Mouse (Mus musculus): ENCODE results near the gene Gm17334.

Gene Gm17334

GRCm38 (mm10) chr11:53773087-53773486 is at the start of gene Gm17334:
Gene Gm17334, minus strand, starts transcription at chr11:53773187.
- DNase-seq (ENCODE audit: low spot score), result no peak

- no peak for DNase-seq (ENCODE audit: low spot score)
Measured at GRCm38 (mm10) chr11:53821945-53822338, 49.0 kb upstream of the Gm17334 start.

- no peak for DNase-seq (ENCODE audit: low spot score)
Measured at GRCm38 (mm10) chr11:53821230-53821944, 48.4 kb upstream of the Gm17334 start.

GRCm38 (mm10) chr11:53820516-53821170 is 47.7 kb upstream of the Gm17334 start:
- no peak for DNase-seq (ENCODE audit: low spot score)

- no peak for DNase-seq (ENCODE audit: low spot score)
Measured at GRCm38 (mm10) chr11:53819511-53819910, 46.5 kb upstream of the Gm17334 start.

GRCm38 (mm10) chr11:53818794-53819193 is 45.8 kb upstream of the Gm17334 start:
- no peak for DNase-seq (ENCODE audit: low spot score)

GRCm38 (mm10) chr11:53816841-53817375 is 43.9 kb upstream of the Gm17334 start:
- DNase-seq (ENCODE audit: low spot score), result no peak

- DNase-seq (ENCODE audit: low spot score), result no peak
Measured at GRCm38 (mm10) chr11:53814810-53815209, 41.8 kb upstream of the Gm17334 start.

- no peak for DNase-seq (ENCODE audit: low spot score)
Measured at GRCm38 (mm10) chr11:53813001-53813868, 40.2 kb upstream of the Gm17334 start.

GRCm38 (mm10) chr11:53811312-53811711 is 38.3 kb upstream of the Gm17334 start:
- no peak for DNase-seq (ENCODE audit: low spot score)

- DNase-seq (ENCODE audit: low spot score), result no peak
Measured at GRCm38 (mm10) chr11:53810749-53811148, 37.8 kb upstream of the Gm17334 start.

GRCm38 (mm10) chr11:53810156-53810555 is 37.2 kb upstream of the Gm17334 start:
- DNase-seq (ENCODE audit: low spot score), result no peak

GRCm38 (mm10) chr11:53809354-53809753 is 36.4 kb upstream of the Gm17334 start:
- DNase-seq (ENCODE audit: low spot score), result no peak

- DNase-seq (ENCODE audit: low spot score), result no peak
Measured at GRCm38 (mm10) chr11:53805786-53806185, 32.8 kb upstream of the Gm17334 start.

GRCm38 (mm10) chr11:53804569-53805344 is 31.8 kb upstream of the Gm17334 start:
- DNase-seq (ENCODE audit: low spot score), result no peak

- no peak for DNase-seq (ENCODE audit: low spot score)
Measured at GRCm38 (mm10) chr11:53803494-53803893, 30.5 kb upstream of the Gm17334 start.

GRCm38 (mm10) chr11:53803093-53803492 is 30.1 kb upstream of the Gm17334 start:
- no peak for DNase-seq (ENCODE audit: low spot score)

GRCm38 (mm10) chr11:53800975-53801374 is 28.0 kb upstream of the Gm17334 start:
- no peak for DNase-seq (ENCODE audit: low spot score)

- no peak for DNase-seq (ENCODE audit: low spot score)
Measured at GRCm38 (mm10) chr11:53800036-53800435, 27.0 kb upstream of the Gm17334 start.

GRCm38 (mm10) chr11:53798041-53798711 is 25.2 kb upstream of the Gm17334 start:
- DNase-seq (ENCODE audit: low spot score), result no peak

- DNase-seq (ENCODE audit: low spot score), result no peak
Measured at GRCm38 (mm10) chr11:53797386-53797920, 24.5 kb upstream of the Gm17334 start.

Data from embryo, embryonic 10 days (tissue).